Mouse (Mus musculus) splenic B cell, adult 2 months (primary cell): Measurements from ENCODE around the gene Arrdc5.

ENCODE experiments used
- DNase-seq: peaks from one replicate; pipeline ENCODE4 v3.0.0-alpha.2; 2011; ENCODE audit warnings: low read depth, low spot score
- H3K27me3 ChIP-seq: 2 replicates; pipeline ENCODE4 v1.6.1; 2012; ENCODE audit warnings: mild to moderate bottlenecking, low read length, moderate library complexity, mixed read lengths; ENCODE audit not compliant: control insufficient read depth, poor library complexity, insufficient read depth, severe bottlenecking
- H3K36me3 ChIP-seq: 2 replicates; pipeline ENCODE4 v1.6.1; 2012; ENCODE audit warnings: mild to moderate bottlenecking, low read length, moderate library complexity, mixed read lengths; ENCODE audit not compliant: control insufficient read depth, poor library complexity, insufficient read depth, severe bottlenecking

Gene Arrdc5

DNA sequence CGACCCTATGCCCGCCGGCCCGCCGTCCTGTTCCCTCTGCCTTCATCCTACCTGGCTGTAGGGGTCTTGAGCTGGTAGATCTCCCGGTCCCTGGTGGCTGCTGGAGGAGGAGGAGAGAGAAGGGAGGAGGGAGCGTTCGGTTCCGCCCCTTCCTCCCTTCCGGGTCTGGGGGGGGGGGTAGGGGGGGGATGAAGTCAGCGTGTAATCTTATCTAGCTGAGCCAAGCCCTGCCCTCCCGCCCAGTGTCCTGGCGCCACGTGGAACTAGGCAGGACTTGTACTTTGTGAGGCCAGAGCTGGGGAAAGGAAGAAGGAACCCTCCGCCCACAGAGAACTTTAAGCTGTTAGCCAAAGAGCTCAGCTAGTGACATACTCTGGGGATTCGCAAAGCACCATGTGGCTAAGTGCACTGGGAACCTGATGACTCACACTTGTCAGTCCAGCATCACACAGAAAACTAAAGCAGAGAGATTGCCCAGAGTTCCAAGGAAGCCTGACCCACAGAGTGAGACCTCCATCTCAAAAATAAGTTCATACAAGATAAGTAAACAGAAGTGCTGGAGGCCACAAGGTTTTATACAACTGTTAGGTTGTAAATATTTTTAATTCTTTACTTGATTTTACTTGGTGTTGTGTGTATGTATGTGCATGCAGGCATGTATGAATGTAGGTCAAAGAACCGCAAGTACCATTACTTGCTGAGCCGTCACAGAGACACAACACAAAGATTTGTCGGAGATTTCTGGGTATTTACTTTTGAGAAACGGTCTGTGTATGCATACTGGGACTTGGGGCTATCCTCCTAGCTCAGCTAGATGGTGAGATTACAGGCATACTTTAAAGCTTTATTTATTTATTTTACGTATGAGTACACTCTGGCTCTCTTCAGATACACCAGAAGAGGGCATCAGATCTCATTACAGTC is 23.2 kb downstream of the Arrdc5 start, which contains the start of gene Ticam1:
TSS of gene Ticam1 (minus strand) at position 144 of the 924 bp plus-strand sequence.
- DNase-seq: peak; percentile 93
- no peaks in the 10 kb centered on the region for H3K36me3 ChIP-seq
- H3K27me3 ChIP-seq: no peaks in the 10 kb centered on the region

DNA sequence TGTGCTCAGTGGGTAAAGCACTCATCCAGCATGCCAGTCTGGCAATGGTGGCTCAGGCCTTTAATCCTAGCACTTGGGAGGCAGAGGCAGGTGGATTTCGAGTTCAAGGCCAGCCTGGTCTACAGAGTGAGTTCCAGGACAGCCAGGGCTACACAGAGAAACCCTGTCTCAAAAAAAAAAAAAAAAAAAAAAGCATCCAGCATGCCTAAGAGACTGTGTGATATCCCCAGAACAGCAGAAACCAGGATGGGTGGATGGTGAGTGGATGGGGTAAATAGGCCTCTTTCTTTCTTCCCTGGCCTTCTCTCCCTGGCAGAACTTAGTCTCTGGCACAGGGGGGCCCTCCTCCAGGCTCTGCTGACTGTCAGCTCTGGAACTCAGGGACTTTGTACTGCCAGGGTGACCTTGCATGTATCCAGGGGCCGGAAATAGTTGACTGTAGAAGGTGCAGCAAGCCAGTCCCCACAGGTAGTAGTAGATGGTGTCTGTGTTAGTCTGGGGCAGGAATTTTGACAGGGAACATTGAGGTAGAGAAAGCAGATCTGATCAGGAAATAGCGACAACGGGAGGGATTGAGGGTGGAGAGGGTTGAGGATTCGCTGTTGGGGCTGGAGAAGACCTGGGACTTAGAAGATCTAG is 24.1 kb downstream of the Arrdc5 start:
- no peak for DNase-seq
- Histone ChIP-seq H3K36me3 (peaks cover 5% of the 10 kb centered on the region; the same call in 1 of the 2 replicates), H3K27me3 (no peaks in the 10 kb centered on the region)

DNA sequence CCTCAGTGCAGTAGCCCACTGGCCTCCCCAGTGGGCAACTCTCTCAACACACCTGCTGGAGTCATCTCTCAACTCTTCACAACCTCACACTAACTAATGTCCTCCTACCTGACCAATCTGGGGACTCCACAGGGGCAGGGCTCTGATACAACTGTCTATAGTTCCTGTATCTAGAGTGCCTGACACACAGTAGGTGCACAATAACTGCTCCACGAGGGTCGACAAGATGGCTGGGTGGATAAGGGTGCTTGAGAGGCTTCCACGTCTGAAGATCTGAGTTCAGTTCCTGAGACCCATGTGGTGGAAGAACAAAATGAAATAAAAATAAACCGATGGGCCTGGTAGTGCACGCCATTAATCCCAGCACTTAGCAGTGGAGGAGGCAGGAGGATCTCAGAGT is 26.1 kb downstream of the Arrdc5 start:
- no peak for DNase-seq
- no peaks in the 10 kb centered on the region for H3K27me3 ChIP-seq
- peaks cover 5% of the 10 kb centered on the region for H3K36me3 ChIP-seq

- no peaks in the 10 kb centered on the region for H3K27me3 ChIP-seq
- DNase-seq: no peak
Measured at GRCm38 (mm10) chr17:56273482-56273881, 26.6 kb downstream of the Arrdc5 start.

DNA sequence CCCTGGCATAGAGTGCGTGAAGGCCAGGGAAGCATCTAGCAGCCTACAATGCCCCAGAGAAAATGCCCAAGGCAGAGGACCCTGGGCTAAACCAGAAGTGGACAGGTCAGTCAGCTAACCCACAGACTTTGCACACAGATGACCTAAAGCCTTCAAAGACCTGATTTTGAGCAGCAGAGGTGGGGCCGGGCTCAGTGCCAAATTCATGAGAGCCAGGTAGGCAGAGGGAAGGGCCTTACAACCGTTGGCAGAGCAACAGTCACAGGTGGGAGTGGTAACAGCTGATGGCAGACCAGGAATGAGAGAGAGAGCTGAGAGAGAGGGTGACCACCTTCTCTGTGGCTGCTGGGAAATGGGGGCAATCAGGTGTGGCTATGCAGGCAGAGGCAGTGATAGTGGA is 27.4 kb downstream of the Arrdc5 start:
- Histone ChIP-seq H3K36me3 (peaks cover 5% of the 10 kb centered on the region), H3K27me3 (no peaks in the 10 kb centered on the region)
- DNase-seq: no peak

More at GRCm38 (mm10) chr17:56273482-56273881, 26.6 kb downstream of the Arrdc5 start:
- peaks cover 5% of the 10 kb centered on the region for H3K36me3 ChIP-seq

DNA sequence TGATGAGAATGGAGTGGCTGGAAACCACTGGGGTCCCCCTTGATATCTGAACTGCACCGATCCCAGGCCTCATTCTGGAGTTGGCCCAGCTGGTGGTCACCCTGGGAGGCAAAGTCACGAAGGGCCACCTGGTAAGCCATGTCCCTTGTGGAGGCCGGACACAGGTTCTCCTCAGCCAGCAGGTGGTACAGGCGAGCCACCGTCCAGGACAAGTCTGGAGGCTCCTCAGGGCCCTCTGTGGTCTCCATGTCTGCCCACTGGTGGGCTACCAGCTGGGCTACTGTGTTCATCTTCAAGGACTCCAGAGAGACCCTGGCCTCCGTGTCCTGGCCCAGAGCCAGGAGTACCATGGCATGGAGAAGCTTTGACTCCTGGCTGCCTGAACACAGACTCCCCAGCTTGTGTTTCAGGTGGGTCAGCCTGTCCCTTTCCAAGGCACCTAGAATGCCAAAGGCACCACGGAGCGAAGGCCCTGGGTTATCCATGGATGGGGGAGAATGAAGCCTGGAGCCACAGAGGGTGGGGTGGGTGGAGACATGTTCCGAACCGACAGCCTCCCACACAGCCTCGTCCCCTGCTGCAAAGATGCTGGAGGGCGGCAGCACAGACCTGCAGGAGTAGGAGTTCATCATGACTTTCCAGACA is 28.4 kb downstream of the Arrdc5 start:
- Histone ChIP-seq H3K27me3 (no peaks in the 10 kb centered on the region), H3K36me3 (peaks cover 5% of the 10 kb centered on the region)
- DNase-seq: no peak

DNA sequence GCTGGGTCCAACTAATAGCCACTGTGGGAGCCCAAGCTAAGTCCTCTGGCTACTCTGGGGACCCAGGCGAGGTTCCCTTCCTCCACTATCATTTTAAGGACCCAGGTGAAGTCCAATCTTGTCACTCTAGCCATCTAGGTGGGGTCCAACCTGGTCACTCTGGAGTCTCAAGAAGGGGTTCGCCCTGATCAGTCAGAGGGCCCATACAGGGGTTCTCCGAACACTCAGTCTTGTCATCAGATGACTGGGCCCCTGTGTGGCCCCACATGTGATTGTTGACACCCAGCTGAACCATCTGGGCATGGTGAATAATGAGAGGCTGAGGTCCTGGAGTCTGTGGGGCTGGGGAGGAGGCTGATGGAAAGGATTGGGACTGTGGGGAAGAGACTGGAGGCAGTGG is 30.3 kb downstream of the Arrdc5 start:
- peaks cover 5% of the 10 kb centered on the region for H3K36me3 ChIP-seq
- DNase-seq: no peak

DNA sequence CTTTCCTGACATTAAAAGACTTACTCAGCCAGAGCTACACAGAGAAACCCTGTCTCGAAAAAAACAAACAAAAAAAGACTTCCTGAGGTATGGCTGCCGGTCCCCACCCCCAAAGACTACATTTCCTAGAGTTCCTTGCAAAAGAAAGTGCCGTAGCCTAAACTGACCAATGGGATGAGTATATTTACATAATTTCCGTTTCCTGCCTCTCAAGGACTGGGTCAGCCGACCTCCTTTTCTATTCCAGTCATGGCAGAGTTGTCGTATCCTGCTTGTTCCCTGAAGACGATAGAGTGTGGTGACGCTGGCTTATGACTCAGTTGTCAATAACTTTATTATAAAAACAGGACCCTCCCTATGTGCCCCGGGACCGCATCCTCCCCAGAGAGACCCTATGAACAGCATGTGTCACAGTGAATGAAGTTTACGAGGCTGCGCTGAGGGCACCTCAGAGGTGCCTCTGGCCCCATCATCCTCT is 30.9 kb downstream of the Arrdc5 start:
- H3K27me3 ChIP-seq: no peaks in the 10 kb centered on the region
- H3K36me3 ChIP-seq: peaks cover 5% of the 10 kb centered on the region
- peak; percentile 87 for DNase-seq

More for the DNA sequence above, 30.3 kb downstream of the Arrdc5 start:
- no peaks in the 10 kb centered on the region for H3K27me3 ChIP-seq

- peak; percentile 92 for DNase-seq
- H3K27me3 ChIP-seq: no peaks in the 10 kb centered on the region
- H3K36me3 ChIP-seq: peaks cover 6% of the 10 kb centered on the region
Measured at GRCm38 (mm10) chr17:56266271-56266670, 33.8 kb downstream of the Arrdc5 start.

DNA sequence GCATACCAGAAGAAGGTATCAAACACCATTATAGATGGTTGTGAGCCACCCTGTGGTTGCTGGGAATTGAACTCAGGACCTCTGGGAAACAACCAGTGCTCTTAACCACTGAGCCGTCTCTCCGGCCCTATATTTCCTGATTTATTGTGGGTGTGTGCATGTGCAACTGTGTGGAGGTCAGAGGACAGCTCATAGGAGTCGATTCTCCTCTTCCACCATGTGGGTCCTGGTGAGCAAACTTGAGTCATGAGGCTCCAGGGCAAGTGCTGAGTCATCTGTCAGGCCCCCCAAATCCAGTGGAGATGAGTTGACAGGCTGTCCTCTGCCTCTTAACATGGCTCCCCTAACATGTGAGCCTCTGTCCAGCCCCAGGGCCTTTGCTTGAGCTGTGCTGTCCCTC is 34.2 kb downstream of the Arrdc5 start:
- DNase-seq: no peak
- Histone ChIP-seq H3K27me3 (no peaks in the 10 kb centered on the region), H3K36me3 (peaks cover 5% of the 10 kb centered on the region)

- Histone ChIP-seq H3K36me3 (peaks cover 5% of the 10 kb centered on the region), H3K27me3 (no peaks in the 10 kb centered on the region)
- DNase-seq: peak; percentile 88
Measured at GRCm38 (mm10) chr17:56265011-56265410, 35.1 kb downstream of the Arrdc5 start.

DNA sequence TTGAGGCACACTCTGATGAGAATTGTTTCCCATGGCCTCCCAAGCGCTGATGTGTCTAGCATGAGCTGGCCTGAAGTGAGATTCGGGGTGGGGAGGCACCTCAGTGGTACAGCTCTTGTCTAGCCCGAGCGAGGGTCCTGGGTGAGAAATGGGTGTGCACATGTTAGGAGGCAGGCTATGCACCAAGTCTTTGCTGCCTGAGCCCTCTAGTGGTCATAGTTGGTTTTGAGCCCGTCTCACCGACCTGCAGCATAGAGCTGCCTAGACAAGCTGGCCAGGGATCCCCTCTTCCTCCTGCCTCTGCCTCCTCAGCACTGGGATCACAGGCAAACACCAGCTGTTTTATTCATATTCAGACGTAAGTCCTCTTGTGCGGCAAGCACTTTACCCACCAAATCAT is 36.1 kb downstream of the Arrdc5 start:
- no peaks in the 10 kb centered on the region for H3K27me3 ChIP-seq
- H3K36me3 ChIP-seq: peaks cover 5% of the 10 kb centered on the region
- peak; percentile 90 for DNase-seq

DNA sequence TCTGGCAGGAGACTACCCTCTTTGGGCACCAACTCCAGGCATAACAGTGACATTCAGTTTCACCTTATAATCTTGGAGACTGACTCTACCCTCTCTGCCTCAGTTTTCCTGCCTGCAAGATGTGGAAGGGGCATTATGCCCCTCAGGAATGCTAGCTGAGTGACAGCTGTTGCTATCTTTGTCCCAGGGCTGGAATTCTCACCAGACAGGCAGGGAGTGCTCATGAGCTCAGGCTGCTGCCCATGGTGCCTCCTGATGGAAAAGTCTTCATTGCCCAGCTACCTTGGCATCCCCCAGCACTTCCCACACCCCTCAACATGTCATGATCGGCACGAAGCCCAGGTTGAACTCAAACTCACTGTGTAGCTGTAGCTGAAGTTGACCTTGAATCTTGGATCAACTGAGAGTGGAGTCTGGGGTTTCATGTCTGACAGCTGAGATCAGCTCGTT is 37.4 kb downstream of the Arrdc5 start:
- H3K36me3 ChIP-seq: peaks cover 5% of the 10 kb centered on the region

DNA sequence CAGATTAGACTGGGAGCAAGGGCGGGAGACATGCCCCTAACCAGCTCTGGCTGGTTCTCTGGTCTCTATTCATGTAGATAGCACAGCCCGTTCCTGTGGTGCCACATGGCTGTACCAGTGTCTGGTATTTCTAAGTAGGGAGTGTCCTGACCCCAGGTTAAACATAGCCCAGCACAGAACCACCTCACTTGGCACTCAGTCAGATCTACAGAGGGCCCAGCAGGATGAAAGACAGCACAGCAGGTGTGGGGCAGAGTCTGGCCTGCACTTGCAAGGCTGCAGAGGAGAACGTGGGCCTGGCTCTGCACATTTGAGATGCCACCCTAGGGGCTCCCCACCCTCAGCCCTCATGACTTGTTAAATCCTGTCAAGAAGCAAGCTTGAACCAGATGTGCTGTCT is 38.9 kb downstream of the Arrdc5 start:
- no peaks in the 10 kb centered on the region for H3K27me3 ChIP-seq
- peaks cover 5% of the 10 kb centered on the region for H3K36me3 ChIP-seq
- DNase-seq: no peak

More for the DNA sequence above, 37.4 kb downstream of the Arrdc5 start:
- no peak for DNase-seq
- no peaks in the 10 kb centered on the region for H3K27me3 ChIP-seq
